Mouse (Mus musculus) liver, embryonic 14.5 days (tissue): ENCODE measurements around the gene Rapgef4.

Source experiments
- CTCF ChIP-seq: IDR thresholded peaks from 2 replicates; pipeline ENCODE4 v1.5.1; 2016; ENCODE audit warnings: antibody characterized with exemption, low read depth, control low read depth
- EP300 ChIP-seq: IDR thresholded peaks from 2 replicates; pipeline ENCODE4 v1.6.1; 2016; ENCODE audit warnings: antibody characterized with exemption, low read depth

- TF ChIP-seq CTCF (no peak), EP300 (no peak)
Measured at GRCm38 (mm10) chr2:71937649-71938308, 43.3 kb upstream of the Rapgef4 start.
